ENCODE assay signal across 14 mouse cellular contexts in the genomic region with DNA sequence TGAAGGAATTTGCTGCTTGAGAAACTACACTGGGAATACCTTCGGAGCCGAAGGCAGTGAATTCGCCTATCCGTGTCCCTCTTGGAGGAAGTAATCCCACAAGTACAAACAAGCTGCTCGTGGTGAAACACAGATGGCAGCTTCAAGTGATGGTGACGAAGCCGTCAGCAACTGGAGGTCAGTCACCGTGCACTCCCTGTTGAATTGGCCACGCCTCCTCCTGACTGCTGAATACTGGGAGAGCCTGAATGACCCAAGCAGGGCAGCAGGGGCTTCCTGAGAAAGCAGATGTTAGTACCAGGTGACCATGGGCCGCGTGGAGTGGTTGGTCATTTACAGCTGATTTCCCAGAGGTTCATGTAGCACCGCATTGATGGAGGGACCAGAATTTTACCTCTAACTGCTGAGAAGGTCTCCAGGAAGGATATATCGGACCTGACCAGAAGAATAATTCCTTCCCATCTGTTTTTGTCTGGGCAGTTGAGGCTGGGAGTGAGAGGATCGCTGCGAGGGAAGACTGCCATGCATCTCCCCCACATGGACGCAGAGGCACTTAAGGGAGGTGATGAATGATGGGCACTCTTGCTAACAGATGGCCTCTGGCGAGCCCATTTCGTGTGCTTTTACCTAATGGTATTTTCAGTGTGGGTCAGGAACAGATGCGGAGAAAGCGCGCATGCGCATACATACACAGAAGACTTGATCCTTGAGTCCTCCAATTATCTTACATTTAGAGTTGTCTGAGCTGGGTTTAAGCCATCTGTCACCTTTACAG.
DNase-seq lines count a peak whose midpoint lies in the region; ATAC-seq and TF ChIP-seq lines count a peak whose summit lies in the region.
"Had no signal": no experiment of that assay in that cellular context is flagged by ENCODE, and none has a peak within 500 bp of the region (broad histone marks: within the 10 kb centered on the region; RNA-seq: fewer than 3 reads in every experiment).

No protein-coding gene starts in this region.

- peak overlapping the region; percentile 40 for H3K4me2 ChIP-seq in lung, embryonic 14.5 days
- H3K4me2 ChIP-seq in embryonic facial prominence, embryonic 14.5 days (ENCODE audit: low read depth, low read length): no peak overlapping the region
- H3K4me2 ChIP-seq in limb, embryonic 11.5 days (ENCODE audit: low read depth, severe bottlenecking): peak overlapping the region; percentile 15; the same call in 1 of the 2 replicates
- H3K4me2 ChIP-seq: embryonic facial prominence, embryonic 13.5 days; midbrain, embryonic 12.5 days had no signal

- no peak for TF ChIP-seq CTCF in lung, embryonic 14.5 days (IDR thresholded peaks at IDR 0.05; ENCODE audit: low read depth)

- ATAC-seq in lung, embryonic 14.5 days (ENCODE audit: insufficient read depth): peak; percentile 70; the same call in 1 of the 2 replicates
- no peak for ATAC-seq in embryonic facial prominence, embryonic 14.5 days (ENCODE audit: low read depth)
- peak; percentile 70; the same call in 1 of the 2 replicates for ATAC-seq in limb, embryonic 11.5 days (ENCODE audit: insufficient number of reproducible peaks, low FRiP score, low TSS enrichment, low read depth)
- ATAC-seq: forebrain, embryonic 16.5 days had no signal

- intact Hi-C loops in heart, postnatal 25 days (cut with DNase I): no loop called here

- no peak overlapping the region for H3K27ac ChIP-seq in lung, embryonic 14.5 days (ENCODE audit: low read depth)
- no peak overlapping the region for H3K27ac ChIP-seq in embryonic facial prominence, embryonic 14.5 days (replicated peaks; ENCODE audit: low read depth, low read length)
- no peak overlapping the region for H3K27ac ChIP-seq in limb, embryonic 11.5 days (replicated peaks; ENCODE audit: low read depth, low read length)
- H3K27ac ChIP-seq: embryonic facial prominence, embryonic 13.5 days; midbrain, embryonic 12.5 days had no signal

- 0 out of 2 replicates have a peak, but pooled peaks cover 8% of the 10 kb centered on the region for H3K4me1 ChIP-seq in lung, embryonic 14.5 days (ENCODE audit: insufficient read depth)
- H3K4me1 ChIP-seq in embryonic facial prominence, embryonic 14.5 days (ENCODE audit: control insufficient read depth, insufficient read depth, low read length): no peaks in the 10 kb centered on the region
- H3K4me1 ChIP-seq in limb, embryonic 11.5 days (ENCODE audit: control insufficient read depth, insufficient read depth, low read length): peaks cover 9% of the 10 kb centered on the region; the same call in 1 of the 2 replicates
- H3K4me1 ChIP-seq: embryonic facial prominence, embryonic 13.5 days; midbrain, embryonic 12.5 days had no signal

- H3K4me3 ChIP-seq in lung, embryonic 14.5 days (ENCODE audit: low read depth, low read length): no peak overlapping the region
- no peak overlapping the region for H3K4me3 ChIP-seq in embryonic facial prominence, embryonic 14.5 days (ENCODE audit: low read depth, low read length)
- no peak overlapping the region for H3K4me3 ChIP-seq in limb, embryonic 11.5 days (ENCODE audit: low read depth, low read length)
- H3K4me3 ChIP-seq: embryonic facial prominence, embryonic 13.5 days; midbrain, embryonic 12.5 days had no signal

- 24% methylated on average over 22 of the region's 22 CpGs for WGBS in lung, embryonic 14.5 days
- WGBS in embryonic facial prominence, embryonic 14.5 days: 62% methylated on average over 22 of the region's 22 CpGs
- 41% methylated on average over 22 of the region's 22 CpGs for WGBS in limb, embryonic 11.5 days

- no peaks in the 10 kb centered on the region for H3K9me3 ChIP-seq in lung, embryonic 14.5 days (ENCODE audit: low read depth, low read length)
- no peaks in the 10 kb centered on the region for H3K9me3 ChIP-seq in embryonic facial prominence, embryonic 14.5 days (ENCODE audit: control insufficient read depth, low read length)
- H3K9me3 ChIP-seq in limb, embryonic 11.5 days (ENCODE audit: control insufficient read depth, low read length): no peaks in the 10 kb centered on the region
- H3K9me3 ChIP-seq: embryonic facial prominence, embryonic 13.5 days; midbrain, embryonic 12.5 days had no signal

- H3K36me3 ChIP-seq in lung, embryonic 14.5 days (ENCODE audit: insufficient read depth): no peaks in the 10 kb centered on the region
- H3K36me3 ChIP-seq in embryonic facial prominence, embryonic 14.5 days (ENCODE audit: control insufficient read depth, insufficient read depth, low read length): no peaks in the 10 kb centered on the region
- H3K36me3 ChIP-seq in limb, embryonic 11.5 days (ENCODE audit: control insufficient read depth, insufficient read depth, low read length): no peaks in the 10 kb centered on the region
- H3K36me3 ChIP-seq: embryonic facial prominence, embryonic 13.5 days; midbrain, embryonic 12.5 days had no signal

- no peak overlapping the region for H3K9ac ChIP-seq in lung, embryonic 14.5 days
- no peak overlapping the region for H3K9ac ChIP-seq in embryonic facial prominence, embryonic 14.5 days (ENCODE audit: low read depth, low read length)
- no peak overlapping the region for H3K9ac ChIP-seq in limb, embryonic 11.5 days (ENCODE audit: low read length)
- H3K9ac ChIP-seq: embryonic facial prominence, embryonic 13.5 days; midbrain, embryonic 12.5 days had no signal

- peak; percentile 86 for DNase-seq in heart, adult 11 months
- DNase-seq in heart, postnatal 25 days (ENCODE audit: low spot score): no peak
- DNase-seq in lung, embryonic 14.5 days: peak; percentile 70
- no peak for DNase-seq in lung, adult 18-20 months
- DNase-seq in embryonic facial prominence, embryonic 14.5 days (ENCODE audit: low spot score): peak; percentile 21
- peak; percentile 71 for DNase-seq in limb, embryonic 11.5 days (ENCODE audit: low spot score)
- DNase-seq in layer of hippocampus, postnatal 14 days (ENCODE audit: low spot score in 2 of 2): no peak
- no peak for DNase-seq in natural killer cell, adult 2 months (ENCODE audit: low spot score in 2 of 2)
- DNase-seq: layer of hippocampus, adult 9-11 months; liver; thymus, postnatal 4 days had no signal

- H3K27me3 ChIP-seq in lung, embryonic 14.5 days (ENCODE audit: insufficient read depth, low read length): no peaks in the 10 kb centered on the region
- H3K27me3 ChIP-seq in embryonic facial prominence, embryonic 14.5 days (replicated peaks; ENCODE audit: control insufficient read depth, insufficient read depth, low read length): no peaks in the 10 kb centered on the region
- no peaks in the 10 kb centered on the region for H3K27me3 ChIP-seq in limb, embryonic 11.5 days (ENCODE audit: control insufficient read depth, insufficient read depth, low read length)
- H3K27me3 ChIP-seq: embryonic facial prominence, embryonic 13.5 days; midbrain, embryonic 12.5 days had no signal

Comparison
In these comparisons a context has a peak if more than half of its experiments do, and no peak if none do; other contexts are left out.
1. DNase-seq: peak in heart, adult 11 months (single experiment), lung, embryonic 14.5 days (single experiment), embryonic facial prominence, embryonic 14.5 days (single experiment) and limb, embryonic 11.5 days (single experiment); none in heart, postnatal 25 days (single experiment), lung, adult 18-20 months (0 of 2), layer of hippocampus, postnatal 14 days (0 of 2) and natural killer cell, adult 2 months (0 of 2).